Mouse (Mus musculus): ENCODE results near the gene Snx27.

Gene Snx27

GRCm38 (mm10) chr3:94582456-94582891, at the start of gene Snx27:
Gene Snx27 (minus strand): TSS chr3:94582716.
- DNase-seq: peak; percentile 91

DNA sequence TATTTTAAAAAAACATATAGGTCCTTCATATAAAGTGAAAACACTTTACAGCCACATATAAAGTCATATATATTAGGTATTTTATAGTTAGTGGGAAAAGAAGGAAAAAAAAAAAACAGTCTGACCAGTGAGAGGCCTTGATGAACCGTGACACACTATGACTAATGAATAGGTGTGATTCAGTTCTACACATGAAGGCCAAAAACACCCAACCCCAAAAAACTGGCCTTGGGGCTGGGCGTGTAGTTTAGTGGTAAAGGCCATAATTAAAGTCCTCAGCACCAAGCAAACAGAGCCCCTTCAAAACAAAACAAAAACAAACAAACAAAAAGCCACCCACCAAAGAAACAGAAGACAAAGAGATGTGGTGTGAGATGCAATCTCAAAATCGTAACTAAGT, 47.4 kb upstream of the Snx27 start:
- no peak for DNase-seq

GRCm38 (mm10) chr3:94628712-94629111, 46.2 kb upstream of the Snx27 start:
- DNase-seq: no peak

- DNase-seq: no peak
These were observed 41.8 kb upstream of the Snx27 start for GRCm38 (mm10) chr3:94624281-94624680.

DNA sequence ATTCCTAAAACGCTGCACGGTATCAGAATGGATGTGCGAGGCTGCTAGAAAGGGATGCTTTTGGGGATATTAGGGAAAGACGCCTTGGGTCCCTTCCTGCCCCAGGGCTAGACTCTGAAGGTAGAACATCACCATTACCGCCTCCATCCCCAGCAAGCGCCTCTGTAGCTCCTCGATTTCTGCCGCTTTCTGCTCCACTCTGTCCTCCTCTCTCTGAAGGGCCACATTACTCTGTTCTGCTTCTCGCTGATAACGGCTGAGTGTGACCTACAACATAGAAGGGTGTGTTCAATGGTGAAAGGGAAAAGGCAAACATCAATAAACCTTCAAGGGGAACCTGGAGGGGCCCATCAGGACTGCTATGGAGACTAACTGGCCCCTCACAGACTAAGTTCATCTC, 40.0 kb upstream of the Snx27 start:
- no peak for DNase-seq

GRCm38 (mm10) chr3:94621740-94622507, 39.4 kb upstream of the Snx27 start:
- DNase-seq: no peak

GRCm38 (mm10) chr3:94616717-94617116, 34.2 kb upstream of the Snx27 start:
- peak; percentile 33 for DNase-seq

DNA sequence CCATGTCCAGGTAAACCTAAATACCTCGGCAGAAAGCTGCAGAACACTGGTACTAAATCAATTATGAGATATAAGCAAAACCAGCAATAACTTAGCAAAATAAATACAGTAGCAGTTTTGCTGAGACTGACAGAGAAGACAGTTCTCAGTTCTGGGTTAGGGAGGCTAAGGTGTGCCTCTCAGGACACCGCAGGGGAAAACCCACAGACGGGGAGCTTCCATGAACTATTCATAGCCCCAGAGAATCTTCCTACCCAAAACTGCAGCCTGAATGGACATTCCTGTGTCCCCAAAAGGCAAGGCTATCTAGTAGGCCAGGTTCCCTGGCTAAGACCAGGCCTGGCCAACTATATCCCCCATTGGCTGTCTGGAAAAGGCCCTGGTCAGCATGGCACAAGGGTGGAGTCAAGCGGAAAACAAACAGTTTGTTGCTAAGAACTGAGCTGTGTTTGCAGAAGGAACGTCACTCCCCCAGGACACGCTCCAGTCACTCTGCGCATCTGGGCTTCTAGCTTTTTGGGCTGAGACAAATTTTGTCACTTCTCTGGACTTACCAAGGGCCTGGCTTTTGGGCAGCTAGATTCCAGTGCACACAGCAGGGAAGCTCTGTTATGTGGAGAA, 30.9 kb upstream of the Snx27 start:
- DNase-seq: no peak

GRCm38 (mm10) chr3:94612274-94612673, 29.8 kb upstream of the Snx27 start:
- no peak for DNase-seq

DNA sequence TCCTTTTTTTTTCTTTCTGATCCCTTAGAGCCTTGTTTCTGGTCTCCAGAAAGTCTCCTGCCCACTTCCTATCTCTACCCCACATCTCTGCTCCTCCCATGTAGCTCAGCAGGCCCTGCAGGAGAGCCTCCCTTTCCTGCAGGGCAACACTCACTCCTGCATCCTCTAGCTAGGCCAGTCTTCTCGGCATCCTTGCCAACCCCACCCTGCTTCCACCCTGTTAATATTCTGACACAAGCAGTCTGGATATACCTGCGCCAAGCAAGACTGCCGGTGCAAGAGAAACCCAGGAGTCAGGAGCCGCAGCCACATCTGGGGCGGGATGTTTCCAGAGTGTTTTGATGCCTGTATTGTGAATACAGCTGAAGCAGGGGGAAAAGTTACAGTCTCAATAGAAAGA, 29.3 kb upstream of the Snx27 start:
- no peak for DNase-seq

DNA sequence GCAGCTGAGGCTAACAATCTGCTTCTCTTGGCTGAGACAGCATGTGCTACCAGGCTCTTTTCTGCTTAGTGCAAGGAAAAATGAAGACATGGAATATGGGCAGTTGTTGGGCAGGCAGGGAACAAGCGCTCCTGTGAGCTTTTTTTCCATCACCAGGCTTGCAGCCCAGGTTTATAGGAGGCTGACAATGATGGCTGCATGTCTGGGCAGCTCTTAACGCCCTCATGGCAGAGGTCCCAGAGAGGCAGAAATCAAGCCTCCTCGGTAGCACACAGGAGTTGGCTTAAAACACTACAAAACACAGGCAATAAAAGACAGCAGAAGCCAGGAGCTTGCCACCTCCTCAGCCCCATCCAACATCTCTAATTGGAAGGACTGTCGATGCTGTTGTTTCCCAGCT, 28.8 kb upstream of the Snx27 start:
- peak; percentile 22 for DNase-seq

DNA sequence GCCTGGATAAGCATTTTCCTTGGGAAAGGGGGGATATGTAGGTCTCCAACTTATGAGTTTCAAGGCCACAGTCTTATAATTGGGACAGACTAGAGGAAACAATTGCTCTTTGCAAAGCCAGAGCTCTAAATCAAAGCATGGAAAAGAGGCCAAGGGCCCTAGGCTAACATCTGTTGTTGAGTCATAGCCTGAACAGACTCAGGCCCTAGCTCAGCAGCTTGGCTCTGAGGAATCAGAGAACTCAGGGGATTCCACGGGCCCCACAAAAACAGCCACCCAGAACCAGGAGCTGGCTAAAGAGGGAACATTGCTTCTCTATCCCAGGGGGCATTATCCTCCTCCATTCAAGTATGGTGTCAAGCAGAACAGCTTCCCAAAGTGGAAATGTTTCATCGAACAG, 28.1 kb upstream of the Snx27 start:
- no peak for DNase-seq

- DNase-seq: no peak
These were observed 27.1 kb upstream of the Snx27 start for GRCm38 (mm10) chr3:94609621-94610020.

- peak; percentile 20 for DNase-seq
These were observed 19.4 kb upstream of the Snx27 start for GRCm38 (mm10) chr3:94601959-94602358.

DNA sequence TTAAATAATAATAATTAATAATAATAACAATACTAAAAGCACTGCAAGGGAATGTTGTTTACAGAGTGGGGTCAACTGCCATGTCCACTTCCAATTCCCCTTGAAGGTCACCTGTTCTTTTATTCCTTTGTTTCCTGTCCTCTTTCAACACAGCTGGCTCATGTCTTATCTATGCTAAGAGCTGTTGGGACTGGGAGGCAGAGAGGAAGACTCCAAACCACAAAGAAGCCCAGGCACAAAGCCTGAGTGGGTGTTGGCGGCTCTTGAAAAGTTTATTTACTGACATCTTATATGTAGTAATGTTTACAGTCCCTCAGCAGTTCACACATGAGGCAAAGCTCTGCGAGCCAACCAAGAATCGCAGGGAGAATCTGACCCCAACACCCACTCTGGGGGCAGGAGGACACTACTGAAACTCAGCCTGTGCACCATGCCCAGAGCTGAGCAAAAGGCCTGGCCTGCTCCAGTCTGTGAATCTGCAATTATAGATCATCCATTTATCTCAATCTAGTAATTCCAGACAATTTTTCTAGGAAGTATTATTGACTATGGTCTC, 14.8 kb upstream of the Snx27 start:
- DNase-seq: no peak

GRCm38 (mm10) chr3:94595871-94596287, 13.4 kb upstream of the Snx27 start:
- DNase-seq: no peak

DNA sequence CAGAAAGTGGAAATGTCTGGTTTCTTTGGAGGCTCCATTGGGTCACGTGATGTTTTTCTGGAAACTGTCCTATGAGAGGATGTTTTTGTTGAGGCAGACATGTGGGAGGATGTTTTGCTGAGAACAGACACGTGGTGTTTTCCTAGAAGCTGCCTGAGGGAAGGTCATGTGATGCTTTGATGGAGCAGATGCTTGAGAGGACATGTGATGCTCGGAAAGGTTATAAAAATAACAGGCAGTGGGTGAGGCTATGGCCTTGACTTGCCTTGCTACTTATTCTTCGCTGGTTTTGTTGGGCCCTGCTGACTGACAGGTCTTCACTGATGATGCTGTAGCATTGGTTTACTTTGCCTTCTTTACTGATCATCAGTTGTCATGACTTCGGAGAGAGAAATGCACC, 8.6 kb upstream of the Snx27 start:
- no peak for DNase-seq

GRCm38 (mm10) chr3:94587962-94588361, 5.4 kb upstream of the Snx27 start:
- DNase-seq: no peak

DNA sequence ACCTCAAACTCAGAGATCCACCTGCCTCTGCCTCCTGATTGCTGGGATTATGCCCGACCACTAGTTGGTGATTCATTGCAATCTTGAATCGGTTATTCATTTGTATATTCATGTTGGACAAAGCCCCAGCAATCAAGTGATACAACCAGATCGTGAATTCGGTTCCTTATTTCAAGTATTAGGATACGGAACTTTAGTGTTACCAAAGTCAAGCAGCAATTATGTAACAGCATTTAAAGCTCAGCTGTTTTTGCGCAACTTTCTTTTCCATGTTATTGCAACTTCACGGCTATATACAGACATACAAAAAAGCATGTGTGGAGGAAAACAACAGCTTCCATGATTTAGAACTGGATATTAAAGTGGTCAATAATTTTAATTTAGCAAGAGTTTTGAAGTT, 428 bp upstream of the Snx27 start:
- DNase-seq: no peak

DNA sequence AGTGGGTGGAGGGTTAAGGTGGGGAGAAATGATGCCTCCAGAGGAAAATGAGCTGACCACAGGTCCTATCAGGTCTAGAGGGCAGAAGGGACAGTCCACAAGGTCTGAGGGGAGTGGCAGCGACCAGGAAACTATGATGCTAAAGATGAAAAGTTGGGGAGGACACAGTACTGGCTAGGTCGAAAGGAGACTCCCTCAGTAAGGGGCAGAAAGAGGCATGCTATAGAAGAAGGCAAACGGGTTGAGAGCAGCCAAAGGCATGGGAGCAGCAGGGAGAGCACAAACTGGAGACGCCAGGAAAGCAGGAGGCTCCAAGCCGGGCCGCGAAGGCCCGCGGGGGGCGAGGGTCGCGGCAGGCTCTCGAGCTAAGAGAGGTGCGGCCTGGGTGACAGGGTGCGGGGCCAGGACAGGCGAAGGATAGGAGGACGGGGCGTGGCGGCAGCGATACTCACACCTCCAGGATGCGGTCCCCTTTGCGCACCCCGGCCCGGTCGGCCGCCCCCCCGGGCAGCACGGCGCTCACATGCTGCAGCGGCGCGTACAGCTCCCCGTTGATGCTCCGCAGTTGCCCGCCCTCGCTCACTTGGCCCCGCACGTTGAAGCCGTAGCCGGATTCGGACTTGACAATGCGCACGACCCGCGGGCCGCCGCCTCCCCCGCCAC, 592 bp downstream of the Snx27 start:
- DNase-seq: no peak

DNA sequence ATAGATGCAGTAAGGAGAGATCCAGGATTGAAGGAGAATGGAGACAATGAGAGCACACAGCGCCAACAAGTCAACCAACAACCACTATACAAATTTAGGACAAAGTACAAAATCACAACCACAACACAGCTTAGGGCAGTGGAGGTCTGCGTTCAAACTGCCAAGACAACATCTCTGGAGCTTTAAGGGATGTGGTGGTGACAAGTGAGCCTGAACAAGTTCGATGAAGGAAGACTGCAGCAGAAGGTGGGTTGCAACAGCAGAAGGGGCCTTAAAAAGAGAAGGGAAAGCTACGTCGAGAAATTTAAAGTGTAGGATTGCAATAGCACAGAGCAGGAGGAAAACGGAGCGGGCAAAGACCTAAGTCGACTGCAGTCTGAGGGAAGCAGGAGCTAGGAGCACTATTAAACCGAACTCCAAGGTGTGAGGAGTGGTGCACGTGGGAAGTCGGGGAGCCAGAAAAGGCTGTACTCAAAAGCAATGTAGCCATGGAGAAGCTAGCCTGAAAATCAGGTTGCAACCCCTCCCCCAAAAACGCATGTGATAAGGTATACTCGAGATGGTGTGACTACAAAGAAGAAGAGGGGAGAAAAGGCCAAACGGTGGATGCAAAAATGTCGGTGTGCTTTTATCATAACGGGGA, 1.3 kb downstream of the Snx27 start:
- DNase-seq: peak; percentile 35

GRCm38 (mm10) chr3:94574506-94574905, 8.0 kb downstream of the Snx27 start:
- no peak for DNase-seq

DNA sequence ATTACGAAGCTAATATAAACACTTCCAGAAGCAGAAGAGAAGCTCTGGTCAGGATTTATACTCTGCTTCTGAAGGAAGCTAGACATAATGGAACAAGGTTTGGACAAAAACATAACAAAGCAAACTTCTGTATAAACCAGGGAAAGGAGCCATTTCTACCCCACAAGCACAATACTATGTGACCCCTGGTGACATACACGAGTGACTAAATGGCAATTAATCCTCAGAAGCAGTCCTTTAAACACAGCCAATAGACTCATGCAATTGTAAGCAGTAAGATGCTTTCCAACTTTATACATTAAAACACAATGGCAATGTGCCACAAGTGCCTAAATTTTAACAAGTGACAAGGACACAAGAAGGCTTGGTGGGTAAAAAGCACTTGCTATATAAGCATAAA, 15.3 kb downstream of the Snx27 start:
- DNase-seq: no peak
